Mouse (Mus musculus) left cerebral cortex, postnatal 36 days (tissue): ENCODE results near the gene Mtx2. TPM values are rescaled to one million over a fixed set of nuclear protein-coding genes. Genes with fewer than 3 reads are reported as not detected.

Experiments used
- DNase-seq, 2 experiments: peaks; one replicate each; pipeline ENCODE4 v3.0.0; 2021 to 2022; ENCODE audit warnings: low spot score in 2 of 2, mixed read lengths in 1 of 2
- intact Hi-C: fragments of 180-260 bp; cut with DNase I; formaldehyde crosslinking; loops from one replicate; pipeline ENCODE4 v1.15.1; 2025
- total RNA-seq, 2 experiments: library from RNA; stranded (reverse); gene quantifications; 2 replicates each; pipeline ENCODE4 v1.2.3; 2021

The Mtx2 gene
- 10 to 100 TPM; 45.3 to 45.4 TPM for total RNA-seq

DNA sequence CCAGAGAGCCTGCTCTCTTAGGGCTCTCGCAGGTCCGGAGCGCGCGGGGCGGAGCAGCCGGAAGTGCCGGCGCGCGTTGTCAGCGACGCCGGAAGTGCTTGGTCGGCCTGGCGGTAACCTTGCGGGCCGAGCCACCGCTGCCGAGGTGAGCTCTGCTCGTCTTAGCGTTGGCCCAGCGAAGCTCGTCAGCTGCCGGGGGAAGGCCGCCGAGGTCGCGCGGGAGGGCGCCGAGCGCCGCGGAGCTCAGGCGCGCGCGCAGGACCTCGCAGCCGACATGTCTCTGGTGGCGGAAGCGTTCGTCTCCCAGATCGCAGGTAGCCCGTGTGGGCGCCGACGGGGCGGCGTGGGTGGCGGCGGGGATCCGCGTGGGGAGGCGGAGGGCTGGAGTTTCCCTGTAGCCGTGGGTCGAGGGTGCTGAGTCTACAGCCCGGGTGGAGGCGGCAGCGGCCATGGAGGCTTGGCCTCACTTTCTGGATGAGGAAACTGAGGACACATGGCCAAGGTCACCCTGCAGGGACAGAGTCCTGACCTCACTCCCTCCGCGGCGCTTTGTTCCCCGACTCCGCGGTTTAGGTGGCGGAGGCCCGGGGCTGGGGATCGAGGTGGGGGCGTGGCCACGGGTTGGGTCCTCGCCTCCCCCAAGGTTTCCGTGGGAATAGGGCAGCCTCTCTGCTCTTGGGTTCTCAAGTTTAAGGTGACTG lies at the start of gene Mtx2:
TSS of gene Mtx2 (plus strand) at position 74 of the 701 bp plus-strand sequence.
- peak; percentile 80 to 85 for DNase-seq
- intact Hi-C loops = no loop called here

DNA sequence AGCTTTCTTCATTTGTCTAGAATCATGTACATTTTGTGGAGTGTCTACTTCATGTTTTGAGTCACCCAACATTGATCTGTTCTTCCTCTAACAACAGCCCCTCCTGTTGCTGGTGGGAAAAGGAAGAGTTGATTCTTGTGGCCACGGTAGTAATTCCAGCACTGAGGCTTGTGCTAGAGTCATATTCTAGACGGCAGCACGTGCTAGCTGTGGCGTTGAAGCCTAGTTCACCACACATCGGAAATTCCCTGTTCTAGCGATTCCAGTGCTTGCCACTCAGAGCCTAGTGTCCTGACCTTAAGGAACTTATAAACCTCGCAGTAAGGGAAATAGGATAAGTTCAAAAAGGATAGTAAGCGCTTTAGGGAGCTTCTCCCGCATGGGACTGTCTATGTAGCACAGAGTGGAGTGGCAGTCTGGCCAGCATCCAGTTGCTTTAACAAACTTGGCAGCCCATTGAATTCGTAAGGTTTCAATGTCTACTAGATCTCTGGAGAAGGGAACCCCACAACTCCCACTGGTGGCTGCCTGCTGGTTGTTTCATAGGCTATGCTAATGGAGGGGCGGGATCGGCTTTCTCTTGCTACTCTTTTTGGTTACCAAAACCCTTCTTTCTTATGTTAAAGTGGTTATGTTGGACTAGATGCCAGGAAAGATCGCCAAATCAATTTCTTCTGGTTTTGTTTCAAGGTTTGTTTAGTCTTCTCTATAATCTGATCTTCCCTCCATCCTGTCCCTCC lies 47.9 kb upstream of the Mtx2 start:
- intact Hi-C loops = no loop called here
- no peak for DNase-seq

DNA sequence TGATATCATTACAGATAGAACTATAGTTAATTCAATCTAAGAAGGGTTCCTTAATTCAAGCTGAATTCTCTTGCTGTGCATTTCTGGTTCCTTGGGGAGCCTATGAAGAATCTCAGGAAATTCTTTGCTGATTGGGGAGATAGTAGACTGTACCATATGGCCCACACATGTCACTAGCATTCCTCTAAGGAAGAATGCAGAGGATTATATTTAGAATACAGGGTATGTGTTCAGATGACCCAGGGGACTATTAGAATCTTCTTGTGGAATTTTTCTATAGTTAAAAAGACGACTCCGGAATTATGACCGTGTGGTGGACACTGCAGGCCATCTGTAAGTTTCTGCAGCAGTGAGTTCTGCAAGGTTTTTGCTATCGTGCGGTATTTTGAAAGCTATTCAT lies 44.2 kb upstream of the Mtx2 start:
- intact Hi-C loops = no loop called here
- no peak for DNase-seq

DNA sequence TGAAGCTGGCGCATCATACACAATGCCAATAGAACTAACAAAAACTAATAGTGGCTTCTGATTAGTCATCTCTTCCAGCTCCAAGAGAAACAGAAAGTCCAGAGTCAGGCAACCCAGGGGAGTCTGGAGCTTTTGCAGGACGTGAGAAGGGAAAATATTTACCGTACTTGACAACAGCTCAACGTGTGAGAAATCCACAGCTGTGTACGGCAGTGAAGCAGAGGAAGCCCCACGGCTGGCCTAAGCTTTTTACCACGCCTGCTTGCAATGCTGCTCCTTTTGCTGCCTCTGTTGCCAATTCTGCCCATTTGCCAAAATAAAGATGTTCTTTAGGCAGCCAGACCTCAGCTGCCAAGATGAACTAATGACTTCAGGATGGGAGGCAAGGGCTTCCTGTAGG lies 30.1 kb upstream of the Mtx2 start:
- no peak for DNase-seq
- intact Hi-C loops = no loop called here

DNA sequence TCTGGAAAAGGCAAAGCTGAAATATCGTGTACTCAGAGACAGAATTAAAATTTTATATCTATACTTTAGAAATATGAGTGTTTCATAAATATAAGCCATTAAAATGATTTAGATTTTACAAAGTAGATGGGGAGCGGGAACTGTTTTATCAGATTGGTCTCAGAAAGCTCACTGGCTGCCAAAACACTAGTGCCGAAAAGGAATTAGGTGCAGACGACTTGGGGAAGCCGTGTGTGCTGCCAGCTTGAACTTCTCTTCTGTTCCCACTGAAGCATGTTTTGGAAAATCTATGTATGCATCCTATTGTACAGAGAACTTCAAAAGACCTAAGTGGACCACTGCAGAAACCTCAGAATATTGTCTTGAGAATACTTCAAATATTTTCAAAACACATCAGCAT lies 17.2 kb upstream of the Mtx2 start:
- intact Hi-C loops = no loop called here

DNA sequence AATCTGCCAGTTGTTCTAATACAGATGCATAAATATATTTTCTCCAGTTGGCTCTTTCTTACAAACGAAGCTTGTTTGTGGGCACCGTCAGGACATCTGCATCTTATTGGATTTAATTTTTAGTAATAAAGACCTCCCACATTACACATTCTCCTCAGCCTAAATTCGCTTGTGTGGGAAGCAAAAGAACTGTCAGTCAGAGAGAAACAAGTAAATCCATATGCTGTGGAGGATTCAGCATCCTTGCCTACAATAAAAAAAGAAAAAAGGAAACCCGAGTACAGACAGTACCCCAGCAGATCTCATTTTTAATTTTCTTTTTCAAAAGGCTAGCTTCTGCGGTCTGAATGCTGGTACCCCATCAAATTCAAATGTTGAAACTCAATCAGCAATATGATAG lies 2.9 kb upstream of the Mtx2 start:
- intact Hi-C loops = no loop called here
- no peak for DNase-seq

More for the DNA sequence above, 17.2 kb upstream of the Mtx2 start:
- no peak for DNase-seq

DNA sequence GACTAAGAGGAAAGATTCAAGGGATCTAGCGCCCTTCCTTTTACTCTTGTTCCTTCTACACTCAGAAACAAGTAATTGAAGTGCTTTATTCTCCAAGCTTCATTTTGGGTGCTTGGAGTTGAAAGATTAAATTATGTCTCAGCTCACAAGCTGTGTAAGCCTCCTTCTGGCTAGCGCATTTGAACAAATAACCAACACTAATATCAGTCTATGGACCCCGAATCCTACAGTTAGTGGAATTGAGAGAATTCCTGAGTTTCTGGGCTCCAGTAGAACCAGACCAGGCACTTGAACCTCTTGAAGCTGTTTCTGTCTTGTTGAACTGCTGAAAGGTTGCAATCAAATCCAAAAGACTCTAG lies 253 bp upstream of the Mtx2 start:
- intact Hi-C loops = no loop called here
- DNase-seq = no peak

DNA sequence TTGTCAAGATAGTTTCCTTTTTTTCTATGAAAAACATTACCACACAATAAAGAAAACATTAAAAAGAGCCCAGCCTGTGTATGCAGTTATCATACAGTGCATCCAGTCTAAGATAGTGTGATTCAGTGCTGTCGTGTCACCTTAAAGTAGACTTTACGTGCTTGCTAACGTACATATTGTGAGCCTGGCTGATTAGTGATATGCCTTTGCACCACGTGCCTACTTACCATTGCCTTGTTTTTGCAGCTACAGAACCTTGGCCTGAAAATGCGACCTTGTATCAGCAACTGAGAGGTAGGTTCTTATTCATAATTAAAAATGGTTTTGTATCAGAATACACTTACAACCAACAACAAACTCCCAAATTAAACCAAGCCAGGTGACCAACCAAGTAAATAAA lies 21.4 kb downstream of the Mtx2 start:
- intact Hi-C loops = no loop called here
- no peak for DNase-seq

DNA sequence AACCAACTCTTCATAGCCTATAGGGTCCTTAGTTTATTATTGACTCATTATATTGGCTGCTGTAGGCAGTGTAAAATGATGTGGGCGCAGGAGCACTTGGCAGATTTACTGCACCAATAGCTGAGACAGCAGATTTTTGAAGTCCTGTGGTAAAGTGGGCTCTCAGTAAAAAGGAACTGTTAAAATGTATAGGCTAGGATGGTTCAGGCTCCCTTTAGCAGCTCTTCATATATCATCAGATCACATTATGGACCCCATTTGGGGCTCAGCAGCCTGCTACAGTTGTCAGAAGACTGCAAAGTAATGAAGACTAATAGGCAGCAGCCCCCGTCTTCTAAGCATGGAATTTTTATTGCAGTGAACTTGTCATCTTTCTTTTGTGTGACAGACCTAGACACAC lies 21.9 kb downstream of the Mtx2 start:
- intact Hi-C loops = no loop called here
- no peak for DNase-seq

DNA sequence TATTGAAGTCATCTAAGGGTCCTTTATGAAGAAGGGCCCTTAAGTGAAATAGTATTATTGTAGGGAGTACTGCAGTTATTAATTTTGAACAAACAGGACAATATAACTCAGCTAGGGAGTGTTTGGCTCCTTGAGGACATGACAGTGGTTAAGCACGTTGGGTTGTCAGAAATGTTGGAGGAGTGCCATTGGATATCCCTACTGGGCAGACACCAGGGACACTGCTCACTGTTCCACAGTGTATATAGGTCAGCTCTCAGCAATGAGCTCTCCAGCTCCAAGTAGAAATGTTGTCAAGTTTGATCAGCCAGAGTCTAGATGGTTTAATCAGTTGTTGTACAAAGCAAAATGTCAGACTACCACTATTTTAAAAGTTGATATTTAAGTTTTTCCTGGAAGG lies 24.4 kb downstream of the Mtx2 start:
- intact Hi-C loops = no loop called here
- DNase-seq = no peak

DNA sequence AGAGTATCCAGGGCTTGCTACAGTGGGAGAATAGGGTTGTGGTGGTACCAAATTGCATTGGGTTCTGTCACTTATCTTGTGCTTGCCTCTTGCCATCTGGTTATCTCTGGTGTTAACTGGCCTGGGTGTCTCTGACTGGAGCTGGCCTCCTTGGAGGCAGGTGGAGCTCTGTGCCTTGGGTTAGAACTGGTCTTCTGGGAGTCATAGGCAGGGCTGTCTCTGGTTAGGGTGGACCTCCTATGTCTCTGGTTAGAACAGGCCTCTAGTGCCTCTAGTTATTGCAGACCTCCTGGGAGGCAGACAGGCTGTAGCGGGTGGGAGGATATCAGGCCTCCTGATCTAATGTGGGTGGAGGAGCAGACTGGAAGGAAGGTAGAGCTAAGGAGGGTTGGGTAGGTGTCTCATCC lies 36.5 kb downstream of the Mtx2 start:
- intact Hi-C loops = no loop called here
- DNase-seq = no peak

DNA sequence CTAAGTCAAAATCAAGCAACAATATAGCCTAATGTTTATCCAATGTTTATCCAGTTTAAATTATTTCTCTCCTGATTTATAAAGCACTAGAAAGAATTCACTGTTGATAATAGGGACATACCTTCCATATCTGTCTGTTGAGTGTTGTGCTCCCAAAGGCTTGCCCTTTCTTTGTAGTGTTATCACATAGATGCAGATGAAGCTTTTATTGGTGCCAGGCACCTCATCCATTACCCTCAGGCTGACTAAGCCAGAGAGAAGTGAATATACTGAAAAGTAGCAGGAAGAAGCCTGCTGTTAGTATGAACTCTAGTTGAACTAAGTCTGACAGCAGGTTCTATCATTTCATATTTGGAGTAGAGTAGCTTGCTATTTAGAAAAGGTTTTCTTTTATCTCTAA lies 39.8 kb downstream of the Mtx2 start:
- DNase-seq = no peak
- intact Hi-C loops = no loop called here

DNA sequence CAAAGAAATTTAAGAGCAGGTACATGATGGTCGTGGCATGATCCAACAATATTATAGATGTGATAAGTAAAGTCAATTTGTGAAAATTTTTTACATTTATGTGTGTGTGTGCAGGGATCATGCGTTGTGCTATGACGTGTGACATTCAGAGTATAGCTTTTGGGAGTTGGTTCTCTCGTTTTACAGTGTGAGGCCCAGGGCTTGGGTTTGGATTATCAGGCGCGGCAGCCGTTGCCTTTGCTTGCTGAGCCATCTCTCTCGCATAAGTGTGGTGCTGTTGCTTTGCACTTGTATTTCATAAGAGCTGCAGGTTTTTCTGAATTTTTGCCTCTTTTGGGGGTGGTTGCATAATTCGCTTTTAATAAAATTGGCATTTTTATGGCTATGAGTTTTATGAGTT lies 48.4 kb downstream of the Mtx2 start:
- intact Hi-C loops = no loop called here
- no peak for DNase-seq

DNA sequence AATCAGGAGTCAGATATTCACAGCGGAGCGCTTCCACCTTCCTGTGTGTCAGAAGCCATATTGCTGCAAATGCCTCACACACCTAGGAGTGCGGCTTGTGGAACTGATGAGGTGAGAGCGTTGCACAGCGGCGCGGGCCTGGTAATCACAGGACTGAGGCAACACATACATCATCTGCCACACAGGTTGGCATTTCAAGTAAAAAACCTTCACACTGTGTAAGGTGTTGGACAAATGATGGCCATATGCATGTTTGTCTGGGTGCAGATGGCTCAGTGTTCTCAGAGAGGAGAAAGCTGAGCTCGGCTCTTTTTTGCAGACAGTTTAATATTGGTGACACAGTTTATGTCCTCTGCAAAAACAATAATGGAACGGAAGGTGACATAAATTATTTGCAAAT lies 58.8 kb downstream of the Mtx2 start:
- no peak for DNase-seq
- intact Hi-C loops = no loop called here

DNA sequence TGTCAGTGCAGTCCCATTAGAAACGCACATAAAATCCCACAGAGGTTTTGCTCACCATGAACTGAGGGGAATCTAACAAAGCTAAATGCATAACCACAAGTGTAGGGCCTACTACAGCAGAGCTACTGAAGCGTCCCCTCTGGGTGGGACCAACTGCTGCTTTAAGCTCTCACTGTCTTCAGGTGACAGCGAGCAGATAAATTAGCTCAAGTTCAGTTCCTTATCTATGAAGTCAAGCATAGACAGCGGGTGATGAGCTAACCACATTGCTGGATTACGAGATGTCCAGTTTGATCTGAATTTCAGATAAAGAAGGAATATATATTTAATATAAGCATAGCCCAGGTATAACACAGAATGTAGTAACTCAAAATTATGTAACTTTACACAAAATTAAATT lies 66.3 kb downstream of the Mtx2 start:
- no peak for DNase-seq
- intact Hi-C loops = no loop called here

DNA sequence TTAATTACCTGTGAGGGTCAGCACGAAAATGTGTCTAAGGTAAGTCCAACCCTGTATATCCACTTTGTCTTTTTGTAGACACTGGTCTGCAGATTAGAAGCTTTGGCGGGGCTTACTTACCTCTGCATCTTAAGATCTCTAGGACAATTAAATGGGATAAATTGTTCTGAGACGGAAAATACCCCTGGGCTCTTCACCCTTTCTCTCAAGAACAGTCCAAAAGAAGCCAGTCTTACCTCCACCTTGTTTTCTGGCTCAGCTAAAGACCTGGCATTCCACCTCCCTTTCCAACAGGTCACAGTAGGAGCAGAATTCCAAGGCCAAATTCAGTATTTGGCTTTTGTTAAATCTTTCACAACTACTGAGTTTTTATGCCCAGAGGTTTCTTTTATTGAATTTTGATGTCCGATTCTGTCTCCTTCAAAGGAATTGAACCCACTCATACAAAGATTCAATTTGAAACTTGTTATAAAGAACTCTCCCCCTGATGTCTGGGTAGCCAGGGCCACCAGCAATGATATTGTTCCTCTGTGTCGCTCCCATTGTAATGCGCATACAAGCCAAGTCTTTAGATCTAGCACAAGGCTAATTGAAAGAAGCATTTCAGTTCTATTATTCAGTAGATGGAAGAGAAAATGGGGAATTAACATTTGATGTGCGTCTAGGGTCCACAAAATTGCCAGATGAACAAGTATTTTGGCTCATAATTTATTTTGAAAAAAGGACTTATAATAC lies 67.4 kb downstream of the Mtx2 start:
- DNase-seq = no peak
- intact Hi-C loops = no loop called here

DNA sequence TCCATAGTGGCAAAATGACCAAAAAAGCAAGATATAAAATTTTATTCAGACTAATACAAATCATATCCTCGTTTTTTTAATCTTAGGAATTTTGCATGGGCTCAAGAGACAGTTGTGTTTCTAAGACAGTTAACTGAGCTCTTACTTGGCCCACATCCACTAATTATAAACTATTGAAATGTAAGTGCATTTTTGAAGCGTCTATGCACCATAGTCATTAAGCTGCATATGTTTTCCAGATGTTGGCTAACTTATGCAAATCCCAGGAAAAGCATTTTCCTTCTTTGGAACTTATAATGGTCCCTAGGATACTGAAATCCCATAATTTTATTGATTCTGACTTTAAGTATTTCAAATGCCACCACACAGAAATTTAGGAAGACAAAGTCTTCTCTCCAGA lies 68.5 kb downstream of the Mtx2 start:
- DNase-seq = no peak
- intact Hi-C loops = no loop called here

DNA sequence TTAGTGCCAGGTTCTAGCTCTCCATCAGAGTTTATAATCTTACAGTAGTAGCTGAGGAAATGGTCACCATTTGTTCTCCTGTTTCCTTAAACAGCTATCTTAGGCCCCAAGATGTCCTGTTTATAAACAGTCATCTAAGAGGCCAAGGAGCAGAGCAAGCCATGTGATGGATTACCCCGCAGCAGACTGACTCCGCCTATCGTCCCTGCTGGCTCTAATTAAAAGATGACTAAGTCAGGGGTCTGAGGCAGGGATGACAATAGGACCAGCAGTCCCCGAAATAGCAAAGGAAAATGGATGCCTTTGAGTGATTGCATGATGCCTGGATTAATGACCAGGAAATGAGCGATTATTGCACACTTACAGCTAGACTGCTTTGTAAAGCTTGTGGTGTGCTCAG lies 74.4 kb downstream of the Mtx2 start:
- intact Hi-C loops = no loop called here
- DNase-seq = no peak

DNA sequence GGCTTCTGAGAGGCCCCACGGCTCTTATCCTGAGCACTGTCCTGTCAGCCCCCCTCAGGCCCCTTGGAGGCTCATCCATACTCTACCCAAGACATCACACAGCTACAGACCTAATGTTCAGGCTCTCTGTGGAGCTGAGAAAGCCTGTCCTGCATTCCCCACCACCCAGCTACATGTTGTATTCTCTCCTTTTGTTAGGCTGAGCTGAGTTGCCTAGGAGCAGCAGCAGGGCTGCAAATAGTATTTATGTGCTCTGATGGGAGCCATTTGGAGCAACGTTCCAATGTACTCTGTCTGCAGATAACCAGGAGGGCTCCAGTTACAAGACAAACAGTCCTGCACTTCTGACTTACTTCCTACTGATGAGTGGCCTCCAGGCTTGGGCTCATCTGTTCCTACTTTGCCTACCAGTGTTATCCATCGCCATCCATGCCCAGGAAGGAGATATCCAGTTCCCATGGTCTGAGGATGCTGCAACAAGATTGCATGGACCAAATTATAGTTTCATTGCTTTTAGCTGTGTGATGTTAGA lies 76.2 kb downstream of the Mtx2 start:
- no peak for DNase-seq

DNA sequence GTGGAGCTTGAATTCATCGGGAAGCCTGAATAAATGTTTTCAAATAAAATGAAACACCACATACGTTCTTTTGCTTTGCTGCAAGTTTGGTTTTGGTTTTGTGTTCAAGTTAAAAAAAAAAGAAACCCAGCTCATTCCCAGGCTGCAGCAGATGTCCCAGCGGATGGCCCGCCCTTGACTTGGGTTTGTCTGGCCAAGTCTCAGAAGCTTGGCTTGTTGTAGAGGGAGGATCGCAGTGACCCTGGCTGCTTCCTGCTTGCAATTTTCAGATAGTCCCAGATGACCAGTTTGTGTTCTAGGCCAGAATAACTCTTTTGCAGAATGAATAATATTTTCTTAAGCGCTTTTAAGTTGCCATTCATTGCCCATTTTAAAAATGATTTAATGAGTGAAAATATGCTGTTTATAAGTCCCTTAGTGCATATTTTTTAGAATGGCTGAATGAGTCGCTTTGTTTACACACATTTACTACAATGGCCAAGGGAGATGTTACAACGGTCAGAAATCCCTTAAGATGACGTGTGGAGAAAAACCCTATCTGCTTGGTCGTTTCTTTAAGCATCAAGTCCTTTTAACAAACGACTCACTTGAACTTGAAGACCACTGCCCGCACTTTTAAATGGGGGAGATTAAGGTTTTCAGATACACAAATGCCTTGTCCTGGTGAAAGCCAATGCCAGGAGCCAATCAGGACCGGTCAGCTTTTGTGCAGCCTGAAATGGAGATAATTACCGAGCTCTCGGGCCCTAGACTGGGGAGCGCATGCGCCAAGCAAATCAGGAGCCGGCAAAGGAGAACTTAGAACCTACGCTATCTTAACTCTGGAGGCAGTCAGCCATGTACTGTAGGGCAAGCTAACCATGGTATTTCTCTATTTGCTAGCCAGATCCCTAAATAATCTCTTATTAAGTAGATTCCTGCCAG lies 82.0 kb downstream of the Mtx2 start:
- intact Hi-C loops = no loop called here
- no peak for DNase-seq

More for the DNA sequence above, 76.2 kb downstream of the Mtx2 start:
- intact Hi-C loops = no loop called here
